Mouse (Mus musculus) midbrain, embryonic 10.5 days (tissue): ENCODE results near the gene Tmc7. TPM values are rescaled to one million over a fixed set of nuclear protein-coding genes. Genes with fewer than 3 reads are reported as not detected.

Source experiments
- DNase-seq: peaks from one replicate; pipeline ENCODE4 v3.0.0-alpha.2; 2017; ENCODE audit warnings: low spot score
- H3K27ac ChIP-seq: fragments of 300-500 bp; sonication (generic); replicated peaks from 2 replicates; pipeline ENCODE4 v1.5.1; 2016; ENCODE audit warnings: mild to moderate bottlenecking
- H3K27me3 ChIP-seq: fragments of 300-500 bp; sonication (generic); 2 replicates; pipeline ENCODE4 v1.6.1; 2016; ENCODE audit warnings: low read depth, mild to moderate bottlenecking; ENCODE audit not compliant: poor library complexity, severe bottlenecking
- H3K36me3 ChIP-seq: fragments of 300-500 bp; sonication (generic); 2 replicates; pipeline ENCODE4 v1.6.1; 2016; ENCODE audit warnings: mild to moderate bottlenecking, moderate library complexity
- H3K4me1 ChIP-seq: fragments of 300-500 bp; sonication (generic); 2 replicates; pipeline ENCODE4 v1.6.1; 2016
- H3K4me3 ChIP-seq: fragments of 300-500 bp; sonication (generic); 2 replicates; pipeline ENCODE4 v1.5.1; 2016; ENCODE audit warnings: mild to moderate bottlenecking, moderate library complexity
- H3K9me3 ChIP-seq: fragments of 300-500 bp; sonication (generic); replicated peaks from 2 replicates; pipeline ENCODE4 v1.6.1; 2016; ENCODE audit warnings: mild to moderate bottlenecking
- WGBS: fragments of 180-500 bp; shearing (Covaris S2); methylation state at CpG from one replicate; pipeline ENCODE4 v1.1.7; 2016; 5-methylcytosine and 5-hydroxymethylcytosine counted together
- polyA plus RNA-seq: library from polyadenylated mRNA; unstranded; fragments of >200 nt; fragmentation: Nextera tagmentation; extraction: Ambion mirVana; gene quantifications from 2 replicates; pipeline ENCODE4 v1.2.1, GENCODE M21; 2016

Gene Tmc7
- polyA plus RNA-seq, 1 experiment from 2014 or later = 7.4 TPM

GRCm38 (mm10) chr7:118579938-118580337 is 4.6 kb downstream of the Tmc7 start:
- DNase-seq = no peak
- WGBS = 72% methylated on average over 2 of the region's 2 CpGs

DNA sequence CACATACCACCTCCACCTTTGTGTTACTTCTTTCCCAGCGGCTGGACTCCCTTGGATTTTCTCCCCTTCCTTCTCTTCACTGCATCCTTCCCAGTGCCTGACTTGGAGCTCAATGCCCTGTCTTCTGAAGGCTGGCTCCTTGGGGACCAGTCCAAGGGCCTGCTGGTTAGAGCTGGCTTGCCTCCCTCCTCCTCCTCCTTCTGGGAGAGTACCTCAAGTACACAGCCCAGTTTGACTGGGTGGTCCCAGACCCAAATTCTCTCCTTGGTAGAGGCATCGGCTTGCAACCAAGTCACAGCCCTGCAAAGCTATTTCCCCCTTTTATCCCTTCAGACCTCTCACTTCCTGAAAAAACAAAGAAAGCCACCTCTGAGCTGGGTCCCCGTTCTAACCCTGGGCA is 6.3 kb downstream of the Tmc7 start:
- 76% methylated on average over 3 of the region's 3 CpGs for WGBS
- no peak overlapping the region for H3K4me3 ChIP-seq
- H3K27ac ChIP-seq = peak overlapping the region; percentile 24
- H3K4me1 ChIP-seq = peaks cover 25% of the 10 kb centered on the region
- DNase-seq = no peak
- peaks cover 15% of the 10 kb centered on the region; the same call in 1 of the 2 replicates for H3K9me3 ChIP-seq
- peaks cover 18% of the 10 kb centered on the region for H3K36me3 ChIP-seq
- H3K27me3 ChIP-seq = no peaks in the 10 kb centered on the region

More at GRCm38 (mm10) chr7:118579938-118580337, 4.6 kb downstream of the Tmc7 start:
- peaks cover 15% of the 10 kb centered on the region; the same call in 1 of the 2 replicates for H3K9me3 ChIP-seq
- peaks cover 18% of the 10 kb centered on the region for H3K36me3 ChIP-seq
- H3K4me3 ChIP-seq = no peak overlapping the region
- H3K27me3 ChIP-seq = no peaks in the 10 kb centered on the region
- no peak overlapping the region for H3K27ac ChIP-seq
- H3K4me1 ChIP-seq = peaks cover 37% of the 10 kb centered on the region

- Histone ChIP-seq H3K27ac (no peak overlapping the region), H3K9me3 (no peaks in the 10 kb centered on the region), H3K4me1 (peaks cover 20% of the 10 kb centered on the region), H3K4me3 (no peak overlapping the region), H3K27me3 (no peaks in the 10 kb centered on the region), H3K36me3 (no peaks in the 10 kb centered on the region)
- WGBS = 71% methylated on average over 5 of the region's 5 CpGs
- DNase-seq = no peak
Measured at GRCm38 (mm10) chr7:118572039-118572438, 12.5 kb downstream of the Tmc7 start.

DNA sequence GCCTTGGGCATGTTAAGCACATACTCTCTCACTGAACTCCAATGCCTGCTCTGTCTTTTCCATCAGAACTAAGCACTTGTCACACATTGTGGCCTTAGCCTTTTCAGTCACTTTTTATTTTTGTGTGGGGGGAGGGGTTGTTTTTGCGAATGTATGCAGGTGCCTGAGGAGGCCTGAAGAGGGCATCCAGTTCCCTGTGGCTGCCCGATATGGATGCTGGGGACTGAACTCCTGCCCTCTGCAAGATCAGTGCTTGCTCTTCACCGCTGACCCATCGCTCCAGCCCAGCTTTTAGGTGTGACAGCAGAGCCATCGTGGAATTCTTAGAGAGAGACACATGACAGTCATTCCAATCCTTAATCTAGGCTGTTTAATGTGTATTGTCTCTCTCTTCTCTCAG is 13.2 kb downstream of the Tmc7 start:
- Histone ChIP-seq H3K4me3 (no peak overlapping the region), H3K9me3 (no peaks in the 10 kb centered on the region), H3K27ac (0 out of 2 replicates have a peak overlapping the region, but pooled peaks have one; percentile 9), H3K36me3 (no peaks in the 10 kb centered on the region), H3K4me1 (peaks cover 16% of the 10 kb centered on the region), H3K27me3 (no peaks in the 10 kb centered on the region)
- WGBS = 55% methylated on average over 5 of the region's 5 CpGs
- no peak for DNase-seq

DNA sequence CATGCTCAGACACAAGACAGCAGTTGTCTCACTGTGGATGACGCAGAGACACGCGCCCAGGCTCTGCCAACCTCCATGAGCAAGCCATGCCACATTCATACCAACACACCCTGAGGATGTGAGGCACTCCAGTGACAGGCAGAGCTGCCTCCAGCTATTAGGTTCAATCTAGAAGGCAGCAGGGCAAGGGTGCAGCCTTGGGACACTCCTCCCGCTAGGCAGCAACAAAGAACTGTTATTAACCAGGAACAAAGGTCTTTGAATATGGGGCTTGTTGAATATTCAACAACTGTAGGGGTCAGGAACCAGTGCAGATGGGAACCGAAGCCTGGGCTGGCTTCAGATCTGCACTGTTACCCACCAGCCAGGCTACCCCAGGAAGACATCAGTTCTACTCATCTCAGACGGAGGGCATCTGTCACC is 15.4 kb downstream of the Tmc7 start:
- 67% methylated on average over 6 of the region's 6 CpGs for WGBS
- peak overlapping the region; percentile 68 for H3K27ac ChIP-seq
- H3K4me3 ChIP-seq = no peak overlapping the region
- no peaks in the 10 kb centered on the region for H3K9me3 ChIP-seq
- no peaks in the 10 kb centered on the region for H3K27me3 ChIP-seq
- peaks cover 12% of the 10 kb centered on the region for H3K36me3 ChIP-seq
- peaks cover 12% of the 10 kb centered on the region for H3K4me1 ChIP-seq
- no peak for DNase-seq

DNA sequence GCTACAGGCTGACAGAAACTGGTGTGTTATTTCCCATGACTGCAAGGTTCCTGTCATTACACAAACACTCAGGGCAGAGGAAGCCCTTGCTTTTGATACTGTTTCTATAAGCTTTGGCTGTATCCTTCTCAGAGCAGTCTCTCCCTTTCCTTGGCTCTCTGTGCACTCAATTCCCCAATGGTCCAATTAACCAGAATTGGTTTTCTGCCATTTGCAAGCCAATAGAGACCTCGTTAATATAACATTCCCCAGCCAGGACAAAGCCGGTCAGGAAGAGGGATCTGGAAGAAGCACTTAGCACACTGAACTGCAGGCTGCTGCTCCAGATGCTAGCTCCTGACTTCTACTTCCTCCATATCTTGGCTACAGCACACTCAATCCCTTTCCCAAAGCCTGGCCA is 30.2 kb downstream of the Tmc7 start:
- Histone ChIP-seq H3K4me3 (no peak overlapping the region), H3K27me3 (no peaks in the 10 kb centered on the region), H3K4me1 (no peaks in the 10 kb centered on the region), H3K27ac (no peak overlapping the region), H3K36me3 (peaks cover 78% of the 10 kb centered on the region), H3K9me3 (peaks cover 7% of the 10 kb centered on the region; the same call in 1 of the 2 replicates)
- DNase-seq = no peak
- 92% methylated on average over 2 of the region's 2 CpGs for WGBS

DNA sequence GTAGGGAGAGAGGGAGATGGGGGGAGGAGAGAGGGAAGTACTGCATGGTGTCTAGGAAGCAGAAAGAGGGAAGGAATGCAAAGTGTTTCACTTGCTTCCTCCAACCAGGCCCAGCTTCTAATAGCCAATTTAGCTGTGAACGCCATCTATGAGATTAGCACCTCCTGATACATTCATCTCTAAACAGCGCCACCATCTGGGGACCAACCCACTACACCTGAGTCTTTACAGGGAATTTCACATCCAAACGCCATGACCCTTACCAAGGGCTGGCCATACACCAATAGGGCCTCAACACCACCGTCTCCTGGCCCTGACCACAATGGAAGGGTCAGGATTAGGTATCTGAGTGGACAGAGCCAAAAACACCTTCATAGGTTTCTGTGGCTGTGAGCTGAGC is 30.7 kb downstream of the Tmc7 start:
- DNase-seq = no peak
- no peak overlapping the region for H3K27ac ChIP-seq
- WGBS = 71% methylated on average over 4 of the region's 4 CpGs
- peaks cover 80% of the 10 kb centered on the region for H3K36me3 ChIP-seq
- peaks cover 7% of the 10 kb centered on the region; the same call in 1 of the 2 replicates for H3K9me3 ChIP-seq
- H3K27me3 ChIP-seq = no peaks in the 10 kb centered on the region
- no peak overlapping the region for H3K4me3 ChIP-seq
- H3K4me1 ChIP-seq = no peaks in the 10 kb centered on the region

DNA sequence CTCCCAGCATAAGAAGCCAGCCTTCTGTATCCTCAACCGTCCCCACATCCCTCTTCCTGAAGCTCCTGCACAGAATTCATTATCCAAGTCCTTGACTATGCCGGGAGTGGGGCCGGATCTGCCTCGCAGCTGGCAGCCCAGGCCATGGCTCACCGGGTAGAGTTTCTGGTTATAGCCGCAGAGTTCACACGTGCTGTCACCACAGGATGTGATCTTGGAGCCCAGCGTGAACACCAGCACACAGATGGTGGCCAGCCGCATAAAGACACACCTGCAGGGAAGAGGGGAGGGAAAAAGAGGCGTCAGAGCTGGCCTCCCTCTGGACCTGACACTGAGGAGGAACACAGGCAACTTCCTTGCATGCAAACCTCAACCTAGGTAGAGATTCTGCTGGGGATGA is 37.1 kb downstream of the Tmc7 start:
- Histone ChIP-seq H3K9me3 (peaks cover 7% of the 10 kb centered on the region; the same call in 1 of the 2 replicates), H3K27me3 (no peaks in the 10 kb centered on the region), H3K36me3 (peaks cover 64% of the 10 kb centered on the region), H3K27ac (no peak overlapping the region), H3K4me1 (no peaks in the 10 kb centered on the region), H3K4me3 (no peak overlapping the region)
- no peak for DNase-seq
- WGBS = 86% methylated on average over 10 of the region's 10 CpGs

GRCm38 (mm10) chr7:118544128-118544527 is 40.4 kb downstream of the Tmc7 start:
- Histone ChIP-seq H3K9me3 (no peaks in the 10 kb centered on the region), H3K4me1 (no peaks in the 10 kb centered on the region), H3K36me3 (peaks cover 42% of the 10 kb centered on the region), H3K4me3 (no peak overlapping the region), H3K27me3 (no peaks in the 10 kb centered on the region), H3K27ac (no peak overlapping the region)
- no peak for DNase-seq
- 95% methylated on average over 4 of the region's 4 CpGs for WGBS

- Histone ChIP-seq H3K36me3 (peaks cover 10% of the 10 kb centered on the region), H3K27ac (no peak overlapping the region), H3K9me3 (no peaks in the 10 kb centered on the region), H3K4me3 (no peak overlapping the region), H3K4me1 (peaks cover 13% of the 10 kb centered on the region), H3K27me3 (no peaks in the 10 kb centered on the region)
- WGBS = 93% methylated on average over 4 of the region's 4 CpGs
- no peak for DNase-seq
Measured at GRCm38 (mm10) chr7:118535076-118535475, 49.5 kb downstream of the Tmc7 start.

GRCm38 (mm10) chr7:118534326-118534725 is 50.2 kb downstream of the Tmc7 start:
- H3K9me3 ChIP-seq = no peaks in the 10 kb centered on the region
- H3K27ac ChIP-seq = no peak overlapping the region
- peaks cover 10% of the 10 kb centered on the region for H3K36me3 ChIP-seq
- H3K4me3 ChIP-seq = no peak overlapping the region
- H3K27me3 ChIP-seq = no peaks in the 10 kb centered on the region
- H3K4me1 ChIP-seq = peaks cover 13% of the 10 kb centered on the region
- 81% methylated on average over 3 of the region's 3 CpGs for WGBS
- DNase-seq = no peak

DNA sequence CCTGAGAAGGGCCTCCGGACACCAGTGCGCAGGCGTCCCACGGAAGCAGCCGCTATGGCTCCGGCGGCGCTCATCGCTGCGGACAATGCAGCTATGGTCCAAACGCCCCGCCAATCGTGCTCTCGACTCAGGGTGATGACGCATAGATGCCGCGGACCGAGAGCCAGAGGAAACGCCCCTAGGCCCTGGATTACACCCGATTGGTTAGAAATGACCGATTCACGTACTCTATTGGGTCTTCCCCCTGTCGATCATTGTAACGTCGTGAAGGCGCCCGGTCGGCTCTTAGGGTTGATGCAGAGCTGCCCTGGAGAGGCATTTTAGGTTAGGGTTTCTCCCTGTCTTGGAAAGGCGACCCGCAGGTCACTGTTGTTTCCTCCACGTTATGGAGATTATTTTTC is 51.4 kb downstream of the Tmc7 start, which contains the start of gene Coq7:
TSS of gene Coq7 (minus strand) at position 179 of the 401 bp plus-strand sequence.
- no peaks in the 10 kb centered on the region for H3K27me3 ChIP-seq
- DNase-seq = peak; percentile 97
- H3K4me1 ChIP-seq = peaks cover 13% of the 10 kb centered on the region
- H3K4me3 ChIP-seq = peak within 1 kb of the TSS; percentile 69
- H3K27ac ChIP-seq = peak within 1 kb of the TSS; percentile 96
- no peaks in the 10 kb centered on the region for H3K9me3 ChIP-seq
- peaks cover 14% of the 10 kb centered on the region for H3K36me3 ChIP-seq
- under 1% methylated on average over 31 of the region's 31 CpGs for WGBS

- H3K27ac ChIP-seq = peak overlapping the region; percentile 96
- no peaks in the 10 kb centered on the region for H3K27me3 ChIP-seq
- H3K4me1 ChIP-seq = peaks cover 13% of the 10 kb centered on the region
- H3K36me3 ChIP-seq = peaks cover 19% of the 10 kb centered on the region
- under 1% methylated on average over 35 of the region's 36 CpGs for WGBS
- peak; percentile 97 for DNase-seq
- H3K9me3 ChIP-seq = no peaks in the 10 kb centered on the region
- peak overlapping the region; percentile 69 for H3K4me3 ChIP-seq
Measured at GRCm38 (mm10) chr7:118532519-118533177, 51.9 kb downstream of the Tmc7 start.
